Mouse (Mus musculus): Measurements from ENCODE around the gene Tchp. TPM values are rescaled to one million over a fixed set of nuclear protein-coding genes. Genes with fewer than 3 reads are reported as not detected.

The Tchp gene
- polyA plus RNA-seq, 1 experiment from 2014 or later = 18.5 TPM

DNA sequence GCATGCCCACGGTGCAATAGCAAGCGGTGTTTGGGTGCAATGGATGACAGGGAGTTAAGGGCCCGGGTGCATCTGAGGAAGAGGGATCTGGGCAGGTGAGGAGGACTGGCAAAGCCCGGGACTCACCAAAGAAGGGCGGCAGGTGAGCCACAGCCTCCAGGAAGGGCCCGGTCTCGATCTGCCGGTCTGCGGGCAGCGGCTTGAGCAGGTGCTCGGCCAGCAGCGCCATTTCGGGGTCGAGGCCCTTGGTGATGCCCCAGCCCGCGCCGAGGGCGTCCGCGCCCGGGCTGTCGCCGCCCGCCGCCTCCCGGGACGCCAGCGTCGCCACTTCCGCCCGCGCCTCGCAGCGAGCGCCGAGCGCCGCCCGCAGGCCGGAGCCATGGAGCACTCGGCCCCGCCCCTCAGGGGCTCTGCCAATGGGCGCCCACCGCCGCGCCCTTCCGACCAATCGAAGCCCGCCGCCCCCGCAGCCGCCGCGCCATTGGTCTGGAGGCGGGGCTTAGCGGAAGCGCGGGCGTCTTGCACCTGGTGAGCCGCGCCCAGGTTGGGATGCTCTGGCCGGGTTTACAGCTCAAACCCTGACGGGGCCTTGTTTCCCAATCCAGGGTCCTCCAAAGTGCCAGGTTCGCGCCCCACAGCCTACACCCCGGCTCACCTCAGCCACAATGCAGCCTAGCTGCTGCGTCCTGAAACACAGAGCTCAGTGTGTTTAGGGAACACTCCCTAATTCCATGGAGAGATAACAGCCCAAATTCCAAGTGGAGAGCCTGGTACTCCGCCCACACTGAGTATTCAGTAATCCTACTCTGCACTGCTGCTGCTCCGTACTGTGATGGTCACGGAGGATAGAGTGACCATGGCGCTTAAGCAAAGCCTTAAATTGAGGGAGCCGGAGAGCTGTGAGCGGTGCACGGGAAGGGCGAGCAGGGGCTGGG, 16.7 kb upstream of the Tchp start, which contains the start of gene Gltp:
Gene Gltp, minus strand, starts transcription at position 352 of the 935 bp plus-strand sequence.
- H3K36me3 ChIP-seq (ENCODE audit: control insufficient read depth, insufficient read depth, low read length) = no peaks in the 10 kb centered on the region
- H3K27ac ChIP-seq (ENCODE audit: low read depth, low read length) = 0 out of 2 replicates have a peak within 1 kb of the TSS, but pooled peaks have one; percentile 24
- H3K9me3 ChIP-seq (ENCODE audit: control insufficient read depth, low read length) = no peaks in the 10 kb centered on the region
- peak within 1 kb of the TSS; percentile 81 for H3K4me3 ChIP-seq (ENCODE audit: low read length)
- H3K4me2 ChIP-seq (replicated peaks; ENCODE audit: low read depth, low read length) = peak within 1 kb of the TSS; percentile 97
- H3K27me3 ChIP-seq (ENCODE audit: control insufficient read depth, insufficient read depth, low read length) = no peaks in the 10 kb centered on the region
- WGBS = 4% methylated on average over 72 of the region's 75 CpGs
- peak; percentile 95 for ATAC-seq (ENCODE audit: low FRiP score, low TSS enrichment)
- H3K4me1 ChIP-seq (ENCODE audit: control insufficient read depth, insufficient read depth, low read length) = peaks cover 7% of the 10 kb centered on the region
- peak within 1 kb of the TSS; percentile 74 for H3K9ac ChIP-seq (ENCODE audit: low read depth, low read length)

DNA sequence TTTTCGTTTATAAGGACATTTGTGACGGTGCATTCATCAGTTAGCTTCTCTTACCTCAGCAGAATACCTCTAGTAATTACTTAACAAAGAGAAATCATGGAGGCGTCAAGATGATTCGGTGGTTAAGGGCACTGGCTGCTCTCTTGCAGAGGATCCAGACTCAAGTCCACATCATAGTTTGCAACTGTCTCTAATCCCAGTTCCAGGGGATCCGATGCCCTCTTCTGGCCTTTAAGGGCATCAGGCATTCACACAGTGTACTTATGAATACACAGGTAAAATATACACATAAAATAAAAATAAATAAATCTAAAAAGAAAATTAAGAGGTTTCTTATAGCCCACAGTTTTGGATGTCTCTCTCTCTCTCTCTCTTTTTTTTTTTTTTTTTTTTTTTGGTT, 11.8 kb upstream of the Tchp start:
- WGBS = 79% methylated on average over 5 of the region's 5 CpGs
- H3K27me3 ChIP-seq (ENCODE audit: control insufficient read depth, insufficient read depth, low read length) = no peaks in the 10 kb centered on the region
- no peaks in the 10 kb centered on the region for H3K9me3 ChIP-seq (ENCODE audit: control insufficient read depth, low read length)
- no peak overlapping the region for H3K4me2 ChIP-seq (replicated peaks; ENCODE audit: low read depth, low read length)
- H3K36me3 ChIP-seq (ENCODE audit: control insufficient read depth, insufficient read depth, low read length) = no peaks in the 10 kb centered on the region
- H3K27ac ChIP-seq (ENCODE audit: low read depth, low read length) = no peak overlapping the region
- H3K9ac ChIP-seq (ENCODE audit: low read depth, low read length) = no peak overlapping the region
- no peak overlapping the region for H3K4me3 ChIP-seq (ENCODE audit: low read length)
- no peak for ATAC-seq (ENCODE audit: low FRiP score, low TSS enrichment)
- no peaks in the 10 kb centered on the region; the same call in 1 of the 2 replicates for H3K4me1 ChIP-seq (ENCODE audit: control insufficient read depth, insufficient read depth, low read length)

DNA sequence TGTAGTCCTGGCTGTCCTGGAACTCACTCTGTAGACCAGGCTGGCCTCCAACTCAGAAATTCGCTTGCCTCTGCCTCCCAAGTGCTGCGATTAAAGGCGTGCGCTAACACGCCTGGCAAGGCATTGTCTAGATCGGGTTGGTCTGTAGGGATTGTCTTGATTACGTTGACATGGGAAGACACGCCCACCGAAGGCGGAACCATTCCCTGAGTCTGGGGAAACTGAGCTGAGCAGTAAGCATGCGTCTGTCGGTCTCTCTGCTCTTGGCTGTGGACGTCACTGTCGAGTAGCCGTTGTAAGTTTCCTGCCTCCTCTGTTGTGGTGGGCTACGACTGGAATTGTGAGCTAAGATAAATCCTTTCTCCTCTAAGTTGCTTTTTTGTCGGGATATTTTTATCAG, 10.6 kb upstream of the Tchp start:
- no peak overlapping the region for H3K27ac ChIP-seq (ENCODE audit: low read depth, low read length)
- no peak overlapping the region for H3K4me3 ChIP-seq (ENCODE audit: low read length)
- no peaks in the 10 kb centered on the region for H3K27me3 ChIP-seq (ENCODE audit: control insufficient read depth, insufficient read depth, low read length)
- 85% methylated on average over 17 of the region's 17 CpGs for WGBS
- H3K9me3 ChIP-seq (ENCODE audit: control insufficient read depth, low read length) = no peaks in the 10 kb centered on the region
- H3K4me1 ChIP-seq (ENCODE audit: control insufficient read depth, insufficient read depth, low read length) = no peaks in the 10 kb centered on the region
- H3K4me2 ChIP-seq (replicated peaks; ENCODE audit: low read depth, low read length) = no peak overlapping the region
- H3K9ac ChIP-seq (ENCODE audit: low read depth, low read length) = no peak overlapping the region
- H3K36me3 ChIP-seq (ENCODE audit: control insufficient read depth, insufficient read depth, low read length) = no peaks in the 10 kb centered on the region
- no peak for ATAC-seq (ENCODE audit: low FRiP score, low TSS enrichment)

DNA sequence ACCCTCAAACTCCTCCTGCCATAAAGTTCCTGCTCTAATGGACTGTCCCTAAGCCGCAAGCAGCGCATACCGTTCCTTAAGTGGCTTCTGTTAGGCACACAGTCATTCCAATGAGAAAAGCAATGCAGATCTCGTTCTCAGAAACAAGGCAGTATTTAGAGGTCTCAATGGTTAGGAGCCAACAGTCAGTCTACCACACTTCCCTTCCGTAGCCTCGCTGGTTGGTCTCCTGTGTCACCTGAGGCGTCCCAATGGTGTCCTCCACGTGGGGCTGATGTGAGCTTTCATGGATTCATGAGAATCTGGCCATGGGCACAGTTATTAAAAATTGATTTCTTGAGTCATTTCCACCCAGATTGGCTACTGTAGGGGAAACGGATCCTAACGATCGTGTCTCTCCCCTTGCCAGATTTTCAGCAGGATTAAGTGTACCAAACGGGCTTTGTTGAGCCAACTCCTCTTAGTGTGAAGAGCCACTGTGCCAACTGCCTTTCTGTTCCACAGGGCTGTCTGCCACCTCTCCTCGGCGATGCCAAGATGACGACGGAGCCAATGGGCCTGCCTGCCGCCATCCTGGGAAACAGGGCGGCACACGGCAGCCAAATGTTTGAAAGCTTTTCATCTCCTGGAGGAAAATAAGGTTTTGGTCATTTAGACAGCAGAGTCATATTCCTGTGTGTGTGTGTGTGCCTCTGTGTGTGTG, 9.4 kb upstream of the Tchp start:
- H3K4me3 ChIP-seq (ENCODE audit: low read length) = no peak overlapping the region
- no peak overlapping the region for H3K4me2 ChIP-seq (replicated peaks; ENCODE audit: low read depth, low read length)
- H3K4me1 ChIP-seq (ENCODE audit: control insufficient read depth, insufficient read depth, low read length) = no peaks in the 10 kb centered on the region
- H3K9me3 ChIP-seq (ENCODE audit: control insufficient read depth, low read length) = no peaks in the 10 kb centered on the region
- no peak overlapping the region for H3K9ac ChIP-seq (ENCODE audit: low read depth, low read length)
- no peaks in the 10 kb centered on the region for H3K36me3 ChIP-seq (ENCODE audit: control insufficient read depth, insufficient read depth, low read length)
- H3K27me3 ChIP-seq (ENCODE audit: control insufficient read depth, insufficient read depth, low read length) = no peaks in the 10 kb centered on the region
- ATAC-seq (ENCODE audit: low FRiP score, low TSS enrichment) = no peak
- 87% methylated on average over 19 of the region's 19 CpGs for WGBS
- H3K27ac ChIP-seq (ENCODE audit: low read depth, low read length) = no peak overlapping the region

DNA sequence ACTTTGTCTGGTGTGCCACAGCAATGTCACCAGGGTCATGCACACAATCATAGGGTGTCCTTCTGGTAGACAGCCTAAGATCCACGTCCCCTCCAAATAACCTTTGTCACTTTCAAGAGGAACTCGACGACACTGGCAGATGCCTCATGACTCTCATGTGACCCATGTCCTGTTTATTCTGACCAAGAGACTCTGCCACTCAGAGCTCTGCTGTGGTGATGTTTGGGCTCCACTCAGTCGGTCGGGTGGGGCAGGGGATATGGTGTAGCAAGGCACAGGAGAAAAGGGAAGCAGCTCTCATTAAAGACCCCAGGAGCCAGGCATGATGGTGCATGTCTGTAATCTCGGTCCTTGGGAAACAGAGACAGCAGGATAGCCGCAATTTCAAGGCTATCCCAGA, 8.5 kb upstream of the Tchp start:
- Histone ChIP-seq H3K4me1 (ENCODE audit: control insufficient read depth, insufficient read depth, low read length) (no peaks in the 10 kb centered on the region), H3K36me3 (ENCODE audit: control insufficient read depth, insufficient read depth, low read length) (no peaks in the 10 kb centered on the region), H3K27ac (ENCODE audit: low read depth, low read length) (no peak overlapping the region), H3K4me3 (ENCODE audit: low read length) (no peak overlapping the region), H3K9ac (ENCODE audit: low read depth, low read length) (no peak overlapping the region), H3K27me3 (ENCODE audit: control insufficient read depth, insufficient read depth, low read length) (no peaks in the 10 kb centered on the region), H3K4me2 (replicated peaks; ENCODE audit: low read depth, low read length) (no peak overlapping the region), H3K9me3 (ENCODE audit: control insufficient read depth, low read length) (no peaks in the 10 kb centered on the region)
- no peak for ATAC-seq (ENCODE audit: low FRiP score, low TSS enrichment)
- WGBS = 58% methylated on average over 7 of the region's 7 CpGs

DNA sequence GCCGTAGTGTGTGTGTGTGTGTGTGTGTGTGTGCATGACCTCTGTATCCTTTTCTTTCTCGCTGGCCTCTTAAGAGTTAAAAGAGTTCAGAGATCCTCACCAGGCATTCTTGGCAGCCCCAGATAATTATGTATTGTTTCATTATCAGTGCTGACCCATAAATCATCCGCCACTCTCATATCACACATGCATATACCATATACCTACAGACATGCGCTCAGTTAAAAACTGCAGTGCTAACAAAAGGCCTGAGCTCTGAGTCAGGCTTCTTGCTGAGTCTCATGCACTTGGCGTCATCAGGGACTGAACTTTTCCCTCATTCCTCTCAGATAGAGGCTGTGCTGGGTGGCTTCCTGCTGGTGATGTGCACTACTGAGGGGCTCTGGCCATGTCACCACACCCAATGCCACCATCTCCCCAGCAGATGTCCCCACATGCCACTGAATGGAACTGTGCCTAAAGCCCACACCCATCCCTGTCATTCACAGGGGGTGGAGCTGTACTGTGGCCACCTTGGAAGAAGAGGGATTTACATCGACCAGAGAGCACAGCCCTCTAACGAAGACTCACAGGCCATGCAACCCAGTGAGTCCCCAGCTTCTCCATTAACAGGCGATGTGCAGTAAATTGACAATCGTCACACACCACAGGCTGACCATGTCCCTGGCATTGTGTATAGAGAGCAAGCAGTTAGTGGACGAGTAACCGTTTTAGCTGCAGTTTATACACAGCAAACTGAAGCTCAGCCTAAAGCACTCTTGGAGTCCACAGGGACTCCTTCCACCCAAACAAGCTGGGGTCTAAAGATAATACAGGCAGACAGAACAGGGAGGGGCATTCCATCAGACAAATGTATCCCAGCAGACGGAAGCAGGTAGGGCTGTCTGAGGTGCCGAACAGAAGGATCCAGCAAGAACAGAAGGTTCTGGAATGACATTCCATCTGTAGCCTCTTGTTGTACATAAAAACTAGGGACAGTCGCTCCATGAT, 4.9 kb upstream of the Tchp start:
- 66% methylated on average over 14 of the region's 14 CpGs for WGBS

DNA sequence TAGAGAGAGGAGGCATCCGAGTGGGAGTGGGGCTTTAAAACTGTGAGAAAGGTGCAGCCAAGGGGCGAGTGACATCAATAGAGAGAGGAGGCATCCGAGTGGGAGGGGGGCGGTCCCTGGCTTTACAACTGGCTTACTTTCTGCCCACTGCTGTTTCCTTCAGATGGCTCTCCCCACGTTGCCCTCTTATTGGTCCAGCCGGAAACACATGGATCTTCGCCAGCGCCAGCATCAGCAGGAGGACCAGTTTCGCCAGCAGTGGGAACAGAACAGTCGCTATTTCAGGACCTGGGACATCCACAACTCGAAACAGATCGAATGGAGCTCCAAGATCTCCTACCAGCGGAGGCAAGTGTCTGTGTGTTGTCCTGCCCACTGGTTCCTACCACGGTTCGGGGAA, 931 bp downstream of the Tchp start:
- Histone ChIP-seq H3K27ac (ENCODE audit: low read depth, low read length) (no peak overlapping the region), H3K4me3 (ENCODE audit: low read length) (peak overlapping the region; percentile 74), H3K4me2 (replicated peaks; ENCODE audit: low read depth, low read length) (peak overlapping the region; percentile 65), H3K9me3 (ENCODE audit: control insufficient read depth, low read length) (no peaks in the 10 kb centered on the region), H3K36me3 (ENCODE audit: control insufficient read depth, insufficient read depth, low read length) (peaks cover 30% of the 10 kb centered on the region), H3K9ac (ENCODE audit: low read depth, low read length) (peak overlapping the region; percentile 72; the same call in 1 of the 2 replicates), H3K4me1 (ENCODE audit: control insufficient read depth, insufficient read depth, low read length) (peaks cover 7% of the 10 kb centered on the region; the same call in 1 of the 2 replicates), H3K27me3 (ENCODE audit: control insufficient read depth, insufficient read depth, low read length) (no peaks in the 10 kb centered on the region)
- ATAC-seq (ENCODE audit: low FRiP score, low TSS enrichment) = no peak
- WGBS = 55% methylated on average over 15 of the region's 15 CpGs

More for the DNA sequence above, 4.9 kb upstream of the Tchp start:
- no peak overlapping the region for H3K9ac ChIP-seq (ENCODE audit: low read depth, low read length)
- no peak overlapping the region for H3K4me2 ChIP-seq (replicated peaks; ENCODE audit: low read depth, low read length)
- no peaks in the 10 kb centered on the region for H3K36me3 ChIP-seq (ENCODE audit: control insufficient read depth, insufficient read depth, low read length)
- no peaks in the 10 kb centered on the region for H3K27me3 ChIP-seq (ENCODE audit: control insufficient read depth, insufficient read depth, low read length)
- H3K4me3 ChIP-seq (ENCODE audit: low read length) = no peak overlapping the region
- H3K27ac ChIP-seq (ENCODE audit: low read depth, low read length) = no peak overlapping the region
- H3K9me3 ChIP-seq (ENCODE audit: control insufficient read depth, low read length) = no peaks in the 10 kb centered on the region
- H3K4me1 ChIP-seq (ENCODE audit: control insufficient read depth, insufficient read depth, low read length) = no peaks in the 10 kb centered on the region
- peak; percentile 51 for ATAC-seq (ENCODE audit: low FRiP score, low TSS enrichment)

DNA sequence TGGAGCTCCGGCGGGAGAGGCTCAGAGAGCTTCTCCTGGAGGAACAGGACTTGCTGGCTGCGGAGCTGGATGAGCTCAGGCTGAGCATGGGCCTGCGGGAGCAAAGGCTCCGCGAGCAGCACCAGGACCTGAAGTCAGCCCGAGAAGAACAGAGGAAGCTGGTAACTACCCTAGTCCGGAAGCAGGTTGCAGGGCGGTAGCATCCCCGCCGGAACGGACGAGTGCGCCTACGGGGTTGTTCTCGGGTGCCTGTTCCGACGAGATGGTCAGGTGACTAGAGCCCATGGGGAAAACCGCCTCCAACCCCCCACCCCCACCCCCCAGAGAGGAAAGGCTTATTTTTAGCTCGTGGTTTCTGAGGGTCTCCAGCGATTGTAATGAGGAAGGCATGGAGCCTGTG, 1.8 kb downstream of the Tchp start:
- Histone ChIP-seq H3K4me2 (replicated peaks; ENCODE audit: low read depth, low read length) (no peak overlapping the region), H3K4me3 (ENCODE audit: low read length) (no peak overlapping the region), H3K9ac (ENCODE audit: low read depth, low read length) (no peak overlapping the region), H3K9me3 (ENCODE audit: control insufficient read depth, low read length) (no peaks in the 10 kb centered on the region), H3K36me3 (ENCODE audit: control insufficient read depth, insufficient read depth, low read length) (peaks cover 39% of the 10 kb centered on the region), H3K27me3 (ENCODE audit: control insufficient read depth, insufficient read depth, low read length) (no peaks in the 10 kb centered on the region), H3K27ac (ENCODE audit: low read depth, low read length) (no peak overlapping the region), H3K4me1 (ENCODE audit: control insufficient read depth, insufficient read depth, low read length) (peaks cover 7% of the 10 kb centered on the region; the same call in 1 of the 2 replicates)
- no peak for ATAC-seq (ENCODE audit: low FRiP score, low TSS enrichment)
- 95% methylated on average over 21 of the region's 21 CpGs for WGBS

Data from kidney, embryonic 14.5 days (tissue).